Mouse (Mus musculus): ENCODE results near the gene Efna1. TPM values are rescaled to one million over a fixed set of nuclear protein-coding genes. Genes with fewer than 3 reads are reported as not detected.

The Efna1 gene
- total and polyA plus RNA-seq, 3 experiments, result 0.05 TPM; not detected in 2

- no peak for ATAC-seq (ENCODE audit: extremely low read depth, insufficient number of reproducible peaks, low FRiP score, poor library complexity, severe bottlenecking)
- no peaks in the 10 kb centered on the region for H3K9me3 ChIP-seq (replicated peaks)
- peaks cover 30% of the 10 kb centered on the region for H3K4me1 ChIP-seq (ENCODE audit: insufficient read depth, low read depth, low read length)
- H3K36me3 ChIP-seq (replicated peaks), result no peaks in the 10 kb centered on the region
- H3K4me3 ChIP-seq (ENCODE audit: low read depth, low read length), result no peak overlapping the region
- DNase-seq (ENCODE audit: low spot score), result no peak
- TF ChIP-seq TAL1 (conservative IDR thresholded peaks at IDR 0.05; ENCODE audit: low read depth, low read length), result no peak
- no peak for TF ChIP-seq GATA1 (IDR thresholded peaks at IDR 0.05; ENCODE audit: borderline replicate concordance, low read length)
- TF ChIP-seq GATA2 (IDR thresholded peaks at IDR 0.05; ENCODE audit: borderline replicate concordance, low read depth, low read length), result no peak
- no peak for TF ChIP-seq POLR2AphosphoS5 (IDR thresholded peaks at IDR 0.05; ENCODE audit: insufficient replicate concordance, low read depth, low read length)
- no peak for TF ChIP-seq CTCF (IDR thresholded peaks at IDR 0.05; ENCODE audit: low read depth, low read length)
- H3K27me3 ChIP-seq (ENCODE audit: insufficient read depth, low read length), result peaks cover 79% of the 10 kb centered on the region
These were observed 55.0 kb downstream of the Efna1 start for GRCm38 (mm10) chr3:89225918-89226317.

GRCm38 (mm10) chr3:89225321-89225815 is 55.6 kb downstream of the Efna1 start:
- H3K27me3 ChIP-seq (ENCODE audit: insufficient read depth, low read length), result peaks cover 73% of the 10 kb centered on the region
- TF ChIP-seq CTCF (IDR thresholded peaks at IDR 0.05; ENCODE audit: low read depth, low read length) (no peak), TAL1 (conservative IDR thresholded peaks at IDR 0.05; ENCODE audit: low read depth, low read length) (no peak), POLR2AphosphoS5 (IDR thresholded peaks at IDR 0.05; ENCODE audit: insufficient replicate concordance, low read depth, low read length) (no peak)
- H3K4me3 ChIP-seq (ENCODE audit: low read depth, low read length), result no peak overlapping the region
- no peaks in the 10 kb centered on the region for H3K36me3 ChIP-seq (replicated peaks)
- DNase-seq (ENCODE audit: low spot score), result no peak
- no peak for ATAC-seq (ENCODE audit: extremely low read depth, insufficient number of reproducible peaks, low FRiP score, poor library complexity, severe bottlenecking)
- no peaks in the 10 kb centered on the region for H3K9me3 ChIP-seq (replicated peaks)
- H3K4me1 ChIP-seq (ENCODE audit: insufficient read depth, low read depth, low read length), result peaks cover 30% of the 10 kb centered on the region

DNA sequence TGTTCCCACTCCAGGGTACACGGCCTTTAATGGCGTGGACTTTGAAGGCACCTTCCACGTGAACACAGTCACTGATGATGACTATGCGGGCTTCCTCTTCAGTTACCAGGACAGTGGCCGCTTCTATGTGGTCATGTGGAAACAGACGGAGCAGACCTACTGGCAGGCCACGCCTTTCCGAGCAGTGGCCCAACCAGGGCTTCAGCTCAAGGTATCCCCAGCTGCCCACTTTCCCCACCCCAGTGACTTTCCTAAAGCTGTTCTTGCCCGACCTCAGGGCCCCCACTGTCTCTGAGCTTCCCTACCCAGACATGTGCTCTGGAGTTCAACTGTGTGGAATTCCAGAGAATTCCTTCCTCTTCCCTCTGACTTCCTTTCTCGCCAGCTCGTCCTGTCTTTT is 56.1 kb downstream of the Efna1 start:
- H3K4me3 ChIP-seq (ENCODE audit: low read depth, low read length), result no peak overlapping the region
- H3K9me3 ChIP-seq (replicated peaks), result no peaks in the 10 kb centered on the region
- DNase-seq (ENCODE audit: low spot score), result no peak
- H3K36me3 ChIP-seq (replicated peaks), result no peaks in the 10 kb centered on the region
- peaks cover 68% of the 10 kb centered on the region for H3K27me3 ChIP-seq (ENCODE audit: insufficient read depth, low read length)
- TF ChIP-seq POLR2AphosphoS5 (IDR thresholded peaks at IDR 0.05; ENCODE audit: insufficient replicate concordance, low read depth, low read length) (no peak), TAL1 (conservative IDR thresholded peaks at IDR 0.05; ENCODE audit: low read depth, low read length) (no peak), GATA2 (IDR thresholded peaks at IDR 0.05; ENCODE audit: borderline replicate concordance, low read depth, low read length) (no peak), CTCF (IDR thresholded peaks at IDR 0.05; ENCODE audit: low read depth, low read length) (no peak), GATA1 (IDR thresholded peaks at IDR 0.05; ENCODE audit: borderline replicate concordance, low read length) (no peak)
- no peak for ATAC-seq (ENCODE audit: extremely low read depth, insufficient number of reproducible peaks, low FRiP score, poor library complexity, severe bottlenecking)
- peaks cover 30% of the 10 kb centered on the region for H3K4me1 ChIP-seq (ENCODE audit: insufficient read depth, low read depth, low read length)

Other genes starting within 250 kb of the Efna1 start
Only the 20 nearest of the 30 such genes appear.
- 0.53 TPM in 1 of 2 replicates, not detected in the other for gene Hcn3, start 120.9 kb downstream of the Efna1 start, total RNA-seq (2014; fragmentation: Nextera tagmentation)
- gene Hcn3, start 120.9 kb downstream of the Efna1 start, total RNA-seq (2017), result 0.27 and 0.41 TPM in 2 replicates
- gene Hcn3, start 120.9 kb downstream of the Efna1 start, polyA plus RNA-seq (2012), result 0.85 and 1.0 TPM in 2 replicates
- gene Clk2, start 116.3 kb downstream of the Efna1 start, total RNA-seq (2014; fragmentation: Nextera tagmentation), result 130 and 131 TPM in 2 replicates
- 78.9 and 80.9 TPM in 2 replicates for gene Clk2, start 116.3 kb downstream of the Efna1 start, total RNA-seq (2017)
- 72.3 and 73.3 TPM in 2 replicates for gene Clk2, start 116.3 kb downstream of the Efna1 start, polyA plus RNA-seq (2012)
- gene Scamp3, start 103.7 kb downstream of the Efna1 start, total RNA-seq (2014; fragmentation: Nextera tagmentation), result 123 and 135 TPM in 2 replicates
- gene Scamp3, start 103.7 kb downstream of the Efna1 start, total RNA-seq (2017), result 32.9 and 35.1 TPM in 2 replicates
- gene Scamp3, start 103.7 kb downstream of the Efna1 start, polyA plus RNA-seq (2012), result 168 and 234 TPM in 2 replicates
- 2.2 and 3.5 TPM in 2 replicates for gene Fam189b, start 98.0 kb downstream of the Efna1 start, total RNA-seq (2014; fragmentation: Nextera tagmentation)
- gene Fam189b, start 98.0 kb downstream of the Efna1 start, total RNA-seq (2017), result 1.1 TPM in 2 replicates
- 11.9 and 14.8 TPM in 2 replicates for gene Fam189b, start 98.0 kb downstream of the Efna1 start, polyA plus RNA-seq (2012)
- gene Gba, start 78.2 kb downstream of the Efna1 start, total RNA-seq (2014; fragmentation: Nextera tagmentation), result 30.1 and 36.1 TPM in 2 replicates
- 69.6 and 72.4 TPM in 2 replicates for gene Gba, start 78.2 kb downstream of the Efna1 start, total RNA-seq (2017)
- 3.0 and 6.0 TPM in 2 replicates for gene Gba, start 78.2 kb downstream of the Efna1 start, polyA plus RNA-seq (2012)
- 1.5 and 2.4 TPM in 2 replicates for gene Thbs3, start 66.0 kb downstream of the Efna1 start, total RNA-seq (2014; fragmentation: Nextera tagmentation)
- gene Thbs3, start 66.0 kb downstream of the Efna1 start, total RNA-seq (2017), result 3.1 and 3.4 TPM in 2 replicates
- 0.49 and 0.67 TPM in 2 replicates for gene Thbs3, start 66.0 kb downstream of the Efna1 start, polyA plus RNA-seq (2012)
- 42.6 and 54.5 TPM in 2 replicates for gene Mtx1, start 54.1 kb downstream of the Efna1 start, total RNA-seq (2014; fragmentation: Nextera tagmentation)
- gene Mtx1, start 54.1 kb downstream of the Efna1 start, total RNA-seq (2017), result 82.5 and 100 TPM in 2 replicates
- 311 and 404 TPM in 2 replicates for gene Mtx1, start 54.1 kb downstream of the Efna1 start, polyA plus RNA-seq (2012)
- 0.34 TPM in 1 of 2 replicates, not detected in the other for gene Muc1, start 52.1 kb downstream of the Efna1 start, total RNA-seq (2014; fragmentation: Nextera tagmentation)
- 0.06 and 0.16 TPM in 2 replicates for gene Muc1, start 52.1 kb downstream of the Efna1 start, total RNA-seq (2017)
- gene Muc1, start 52.1 kb downstream of the Efna1 start, polyA plus RNA-seq (2012), result not detected in 2 replicates
- 105 and 132 TPM in 2 replicates for gene Krtcap2, start 35.2 kb downstream of the Efna1 start, total RNA-seq (2014; fragmentation: Nextera tagmentation)
- 86.4 and 106 TPM in 2 replicates for gene Krtcap2, start 35.2 kb downstream of the Efna1 start, total RNA-seq (2017)
- 145 and 167 TPM in 2 replicates for gene Krtcap2, start 35.2 kb downstream of the Efna1 start, polyA plus RNA-seq (2012)
- gene Trim46, start 34.8 kb downstream of the Efna1 start, total RNA-seq (2014; fragmentation: Nextera tagmentation), result 1.8 and 10.1 TPM in 2 replicates
- gene Trim46, start 34.8 kb downstream of the Efna1 start, total RNA-seq (2017), result 0.64 and 0.76 TPM in 2 replicates
- 2.7 and 2.8 TPM in 2 replicates for gene Trim46, start 34.8 kb downstream of the Efna1 start, polyA plus RNA-seq (2012)
- gene Dpm3, start 21.8 kb downstream of the Efna1 start, total RNA-seq (2014; fragmentation: Nextera tagmentation), result 13.2 and 13.5 TPM in 2 replicates
- gene Dpm3, start 21.8 kb downstream of the Efna1 start, total RNA-seq (2017), result 47.7 and 54.5 TPM in 2 replicates
- gene Dpm3, start 21.8 kb downstream of the Efna1 start, polyA plus RNA-seq (2012), result 178 and 207 TPM in 2 replicates
- not detected in 2 replicates for gene Slc50a1, start 10.6 kb downstream of the Efna1 start, total RNA-seq (2014; fragmentation: Nextera tagmentation)
- gene Slc50a1, start 10.6 kb downstream of the Efna1 start, total RNA-seq (2017), result 0.66 TPM in 1 of 2 replicates, not detected in the other
- not detected in 2 replicates for gene Slc50a1, start 10.6 kb downstream of the Efna1 start, polyA plus RNA-seq (2012)
- not detected in 2 replicates for gene Efna3, start 41.8 kb upstream of the Efna1 start, total RNA-seq (2014; fragmentation: Nextera tagmentation)
- 0.06 TPM in 1 of 2 replicates, not detected in the other for gene Efna3, start 41.8 kb upstream of the Efna1 start, total RNA-seq (2017)
- not detected in 2 replicates for gene Efna3, start 41.8 kb upstream of the Efna1 start, polyA plus RNA-seq (2012)
- gene Efna4, start 56.9 kb upstream of the Efna1 start, total RNA-seq (2014; fragmentation: Nextera tagmentation), result not detected in 2 replicates
- gene Efna4, start 56.9 kb upstream of the Efna1 start, total RNA-seq (2017), result 0.12 TPM in 1 of 2 replicates, not detected in the other
- gene Efna4, start 56.9 kb upstream of the Efna1 start, polyA plus RNA-seq (2012), result not detected in 2 replicates
- not detected in 2 replicates for gene Adam15, start 68.9 kb upstream of the Efna1 start, total RNA-seq (2014; fragmentation: Nextera tagmentation)
- 0.17 and 1.4 TPM in 2 replicates for gene Adam15, start 68.9 kb upstream of the Efna1 start, total RNA-seq (2017)
- gene Adam15, start 68.9 kb upstream of the Efna1 start, polyA plus RNA-seq (2012), result 0.05 and 0.10 TPM in 2 replicates
- gene Dcst2, start 80.8 kb upstream of the Efna1 start, total RNA-seq (2014; fragmentation: Nextera tagmentation), result not detected in 2 replicates
- gene Dcst2, start 80.8 kb upstream of the Efna1 start, total RNA-seq (2017), result not detected in 2 replicates
- not detected in 2 replicates for gene Dcst2, start 80.8 kb upstream of the Efna1 start, polyA plus RNA-seq (2012)
- gene Dcst1, start 84.1 kb upstream of the Efna1 start, total RNA-seq (2014; fragmentation: Nextera tagmentation), result not detected in 2 replicates
- 0.06 and 0.22 TPM in 2 replicates for gene Dcst1, start 84.1 kb upstream of the Efna1 start, total RNA-seq (2017)
- gene Dcst1, start 84.1 kb upstream of the Efna1 start, polyA plus RNA-seq (2012), result not detected in 2 replicates
- 32.9 and 34.2 TPM in 2 replicates for gene Zbtb7b, start 113.6 kb upstream of the Efna1 start, total RNA-seq (2014; fragmentation: Nextera tagmentation)
- gene Zbtb7b, start 113.6 kb upstream of the Efna1 start, total RNA-seq (2017), result 23.3 and 31.4 TPM in 2 replicates
- 123 and 126 TPM in 2 replicates for gene Zbtb7b, start 113.6 kb upstream of the Efna1 start, polyA plus RNA-seq (2012)
- gene Lenep, start 121.7 kb upstream of the Efna1 start, total RNA-seq (2014; fragmentation: Nextera tagmentation), result 3.7 and 6.7 TPM in 2 replicates
- gene Lenep, start 121.7 kb upstream of the Efna1 start, total RNA-seq (2017), result 0.98 and 1.8 TPM in 2 replicates
- gene Lenep, start 121.7 kb upstream of the Efna1 start, polyA plus RNA-seq (2012), result 0.03 and 0.12 TPM in 2 replicates
- gene Flad1, start 130.7 kb upstream of the Efna1 start, total RNA-seq (2014; fragmentation: Nextera tagmentation), result 19.7 and 22.0 TPM in 2 replicates
- gene Flad1, start 130.7 kb upstream of the Efna1 start, total RNA-seq (2017), result 18.0 and 22.0 TPM in 2 replicates
- 12.5 and 17.8 TPM in 2 replicates for gene Flad1, start 130.7 kb upstream of the Efna1 start, polyA plus RNA-seq (2012)